Mouse (Mus musculus) midbrain, embryonic 16.5 days (tissue): Measurements from ENCODE around the gene Gm20388. TPM values are rescaled to one million over a fixed set of nuclear protein-coding genes. Genes with fewer than 3 reads are reported as not detected.

Source experiments
- ATAC-seq: fragments of 200-750 bp; cut with Nextera tagmentation; 2 replicates; pipeline ENCODE4 v1.8.0; 2017; ENCODE audit warnings: moderate TSS enrichment
- H3K27ac ChIP-seq: fragments of 300-500 bp; sonication (generic); 2 replicates; pipeline ENCODE4 v1.5.1; 2014; ENCODE audit warnings: mild to moderate bottlenecking, low read length, mixed read lengths
- H3K27me3 ChIP-seq: fragments of 300-500 bp; sonication (generic); 2 replicates; pipeline ENCODE4 v1.6.1; 2014; ENCODE audit warnings: low read depth, low read length, mixed read lengths; ENCODE audit not compliant: control insufficient read depth, insufficient read depth
- H3K36me3 ChIP-seq: fragments of 300-500 bp; sonication (generic); 2 replicates; pipeline ENCODE4 v1.6.1; 2014; ENCODE audit warnings: mild to moderate bottlenecking, low read length, moderate library complexity, mixed read lengths; ENCODE audit not compliant: control insufficient read depth, insufficient read depth
- H3K4me1 ChIP-seq: fragments of 300-500 bp; sonication (generic); 2 replicates; pipeline ENCODE4 v1.6.1; 2014; ENCODE audit warnings: mild to moderate bottlenecking, low read length, mixed read lengths; ENCODE audit not compliant: control insufficient read depth, insufficient read depth
- H3K4me2 ChIP-seq: fragments of 300-500 bp; sonication (generic); 2 replicates; pipeline ENCODE4 v1.6.1; 2014; ENCODE audit warnings: mild to moderate bottlenecking, low read length, mixed read lengths
- H3K4me3 ChIP-seq: fragments of 300-500 bp; sonication (generic); 2 replicates; pipeline ENCODE4 v1.5.1; 2014; ENCODE audit warnings: low read depth, mild to moderate bottlenecking, low read length, moderate library complexity, mixed read lengths
- H3K9ac ChIP-seq: fragments of 300-500 bp; sonication (generic); 2 replicates; pipeline ENCODE4 v1.6.1; 2014; ENCODE audit warnings: low read depth, low read length, mixed read lengths
- H3K9me3 ChIP-seq: fragments of 300-500 bp; sonication (generic); replicated peaks from 2 replicates; pipeline ENCODE4 v1.6.1; 2014; ENCODE audit warnings: mild to moderate bottlenecking, low read length, mixed read lengths; ENCODE audit not compliant: control insufficient read depth, poor library complexity, severe bottlenecking
- WGBS: fragments of 180-500 bp; shearing (Covaris S2); extraction: QIAGEN DNeasy Blood & Tissue Kit; methylation state at CpG from one replicate; pipeline ENCODE4 v1.1.7; 2014; 5-methylcytosine and 5-hydroxymethylcytosine counted together
- polyA plus RNA-seq: library from polyadenylated mRNA; unstranded; fragments of >200 nt; fragmentation: Nextera tagmentation; extraction: Ambion mirVana; gene quantifications from 2 replicates; pipeline ENCODE4 v1.2.1, GENCODE M21; 2015

Gene Gm20388
- polyA plus RNA-seq, 1 experiment from 2014 or later: 7.5 TPM

- no peak for ATAC-seq
- Histone ChIP-seq H3K4me2 (no peak overlapping the region), H3K27me3 (no peaks in the 10 kb centered on the region), H3K4me3 (no peak overlapping the region), H3K4me1 (no peaks in the 10 kb centered on the region), H3K9ac (no peak overlapping the region), H3K27ac (no peak overlapping the region), H3K36me3 (no peaks in the 10 kb centered on the region), H3K9me3 (no peaks in the 10 kb centered on the region)
- WGBS: 89% methylated on average over 4 of the region's 4 CpGs
Measured at GRCm38 (mm10) chr8:121680896-121681295, 1770.3 kb downstream of the Gm20388 start.

GRCm38 (mm10) chr8:121681457-121681856, 1770.8 kb downstream of the Gm20388 start:
- no peak overlapping the region for H3K27ac ChIP-seq
- WGBS: 45% methylated on average over 10 of the region's 10 CpGs
- H3K9me3 ChIP-seq: no peaks in the 10 kb centered on the region
- no peak for ATAC-seq
- no peak overlapping the region for H3K4me3 ChIP-seq
- no peak overlapping the region for H3K4me2 ChIP-seq
- H3K36me3 ChIP-seq: no peaks in the 10 kb centered on the region
- H3K27me3 ChIP-seq: no peaks in the 10 kb centered on the region
- H3K9ac ChIP-seq: no peak overlapping the region
- H3K4me1 ChIP-seq: no peaks in the 10 kb centered on the region

- H3K9ac ChIP-seq: no peak overlapping the region
- no peak overlapping the region for H3K4me2 ChIP-seq
- H3K4me1 ChIP-seq: peaks cover 13% of the 10 kb centered on the region
- 80% methylated on average over 10 of the region's 10 CpGs for WGBS
- no peaks in the 10 kb centered on the region for H3K36me3 ChIP-seq
- H3K27ac ChIP-seq: no peak overlapping the region
- no peak overlapping the region for H3K4me3 ChIP-seq
- H3K27me3 ChIP-seq: no peaks in the 10 kb centered on the region
- ATAC-seq: no peak
- no peaks in the 10 kb centered on the region for H3K9me3 ChIP-seq
Measured at GRCm38 (mm10) chr8:121683083-121683832, 1772.6 kb downstream of the Gm20388 start.

- H3K4me2 ChIP-seq: no peak overlapping the region
- no peaks in the 10 kb centered on the region for H3K27me3 ChIP-seq
- H3K36me3 ChIP-seq: no peaks in the 10 kb centered on the region
- no peak for ATAC-seq
- H3K9ac ChIP-seq: no peak overlapping the region
- H3K27ac ChIP-seq: no peak overlapping the region
- H3K9me3 ChIP-seq: no peaks in the 10 kb centered on the region
- H3K4me1 ChIP-seq: peaks cover 18% of the 10 kb centered on the region
- WGBS: 14% methylated on average over 4 of the region's 4 CpGs
- H3K4me3 ChIP-seq: no peak overlapping the region
Measured at GRCm38 (mm10) chr8:121685419-121685818, 1774.8 kb downstream of the Gm20388 start.

- Histone ChIP-seq H3K4me1 (peaks cover 18% of the 10 kb centered on the region), H3K4me3 (no peak overlapping the region), H3K27me3 (no peaks in the 10 kb centered on the region), H3K9ac (no peak overlapping the region), H3K36me3 (no peaks in the 10 kb centered on the region), H3K27ac (peak overlapping the region; percentile 93), H3K4me2 (peak overlapping the region; percentile 2; the same call in 1 of the 2 replicates), H3K9me3 (no peaks in the 10 kb centered on the region)
- 48% methylated on average over 14 of the region's 14 CpGs for WGBS
- ATAC-seq: peak; percentile 72
Measured at GRCm38 (mm10) chr8:121687455-121688161, 1777.0 kb downstream of the Gm20388 start.

GRCm38 (mm10) chr8:121688496-121688895, 1777.9 kb downstream of the Gm20388 start:
- ATAC-seq: no peak
- Histone ChIP-seq H3K27me3 (no peaks in the 10 kb centered on the region), H3K4me3 (no peak overlapping the region), H3K36me3 (no peaks in the 10 kb centered on the region), H3K9ac (no peak overlapping the region), H3K9me3 (no peaks in the 10 kb centered on the region), H3K4me2 (no peak overlapping the region), H3K27ac (peak overlapping the region; percentile 93), H3K4me1 (peaks cover 18% of the 10 kb centered on the region)
- whole genome bisulfite sequencing: 41% methylated on average over 5 of the region's 5 CpGs

GRCm38 (mm10) chr8:121694453-121694852, 1783.8 kb downstream of the Gm20388 start:
- H3K4me1 ChIP-seq: peaks cover 16% of the 10 kb centered on the region
- no peak overlapping the region for H3K4me3 ChIP-seq
- WGBS: 57% methylated on average over 4 of the region's 4 CpGs
- H3K27me3 ChIP-seq: no peaks in the 10 kb centered on the region
- H3K4me2 ChIP-seq: no peak overlapping the region
- no peaks in the 10 kb centered on the region for H3K36me3 ChIP-seq
- H3K9me3 ChIP-seq: no peaks in the 10 kb centered on the region
- no peak overlapping the region for H3K27ac ChIP-seq
- no peak overlapping the region for H3K9ac ChIP-seq
- ATAC-seq: no peak

- WGBS: 87% methylated on average over 6 of the region's 6 CpGs
- no peaks in the 10 kb centered on the region for H3K27me3 ChIP-seq
- H3K4me3 ChIP-seq: no peak overlapping the region
- no peaks in the 10 kb centered on the region for H3K36me3 ChIP-seq
- no peak for ATAC-seq
- H3K9ac ChIP-seq: no peak overlapping the region
- no peak overlapping the region for H3K27ac ChIP-seq
- no peak overlapping the region for H3K4me2 ChIP-seq
- H3K9me3 ChIP-seq: no peaks in the 10 kb centered on the region
- H3K4me1 ChIP-seq: peaks cover 16% of the 10 kb centered on the region
Measured at GRCm38 (mm10) chr8:121695585-121696184, 1785.0 kb downstream of the Gm20388 start.
